Mouse (Mus musculus): ENCODE measurements around the gene Umad1.
A peak's percentile ranks its signal among the peaks of the same experiment; 100 is the strongest.
"Not testable (repeated sequence)": the region's sequence is repeated elsewhere in the genome, so short reads cannot be mapped to it uniquely, and the experiment has no call there.

The Umad1 gene

GRCm38 (mm10) chr6:8312554-8312953, 53.5 kb downstream of the Umad1 start:
- no peak for DNase-seq (ENCODE audit: low read depth, low spot score)

DNA sequence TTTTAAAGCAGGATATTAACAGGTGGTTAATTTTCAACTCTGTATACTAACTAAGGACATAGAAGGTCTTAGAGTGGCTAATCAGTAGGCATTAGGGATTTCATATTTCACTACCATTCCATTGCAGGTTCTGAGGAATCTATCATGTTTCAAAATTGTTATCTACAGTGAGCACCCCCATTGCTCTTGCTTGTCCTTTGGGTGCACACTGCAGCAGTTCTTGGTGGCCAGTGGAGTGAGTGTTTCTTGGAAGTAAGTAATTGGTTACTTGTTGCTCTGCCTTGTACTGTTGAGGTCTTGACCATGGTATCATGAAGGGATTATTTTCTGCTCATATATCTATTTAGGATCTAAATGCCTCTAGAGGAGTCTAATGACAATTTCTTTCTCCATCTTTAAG, 57.1 kb downstream of the Umad1 start:
- no peak for DNase-seq (ENCODE audit: low read depth, low spot score)

GRCm38 (mm10) chr6:8319591-8319990, 60.5 kb downstream of the Umad1 start:
- DNase-seq (ENCODE audit: low read depth, low spot score), result no peak

- DNase-seq (ENCODE audit: low read depth, low spot score), result not testable (repeated sequence)
Observed at GRCm38 (mm10) chr6:8331496-8331895, 72.4 kb downstream of the Umad1 start.

DNA sequence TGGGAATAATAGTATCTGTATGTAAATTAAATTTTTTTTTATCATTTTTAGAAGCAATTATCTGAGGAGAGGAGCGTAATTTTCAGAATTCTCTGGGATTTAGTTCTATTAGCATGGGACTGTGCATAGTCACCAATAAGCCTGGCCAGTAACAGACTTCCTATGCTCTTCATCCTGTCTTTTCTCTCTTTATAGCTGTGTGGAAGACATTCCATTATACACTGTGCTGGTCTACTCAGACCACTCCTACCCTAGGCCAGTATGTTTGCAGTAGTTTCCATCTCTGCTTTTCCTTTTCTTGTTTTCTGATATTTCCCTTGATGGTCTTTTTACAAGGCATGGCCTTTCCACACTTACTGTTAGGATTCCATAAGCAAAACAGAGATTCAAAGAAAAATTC, 74.3 kb downstream of the Umad1 start:
- no peak for DNase-seq (ENCODE audit: low read depth, low spot score)

DNA sequence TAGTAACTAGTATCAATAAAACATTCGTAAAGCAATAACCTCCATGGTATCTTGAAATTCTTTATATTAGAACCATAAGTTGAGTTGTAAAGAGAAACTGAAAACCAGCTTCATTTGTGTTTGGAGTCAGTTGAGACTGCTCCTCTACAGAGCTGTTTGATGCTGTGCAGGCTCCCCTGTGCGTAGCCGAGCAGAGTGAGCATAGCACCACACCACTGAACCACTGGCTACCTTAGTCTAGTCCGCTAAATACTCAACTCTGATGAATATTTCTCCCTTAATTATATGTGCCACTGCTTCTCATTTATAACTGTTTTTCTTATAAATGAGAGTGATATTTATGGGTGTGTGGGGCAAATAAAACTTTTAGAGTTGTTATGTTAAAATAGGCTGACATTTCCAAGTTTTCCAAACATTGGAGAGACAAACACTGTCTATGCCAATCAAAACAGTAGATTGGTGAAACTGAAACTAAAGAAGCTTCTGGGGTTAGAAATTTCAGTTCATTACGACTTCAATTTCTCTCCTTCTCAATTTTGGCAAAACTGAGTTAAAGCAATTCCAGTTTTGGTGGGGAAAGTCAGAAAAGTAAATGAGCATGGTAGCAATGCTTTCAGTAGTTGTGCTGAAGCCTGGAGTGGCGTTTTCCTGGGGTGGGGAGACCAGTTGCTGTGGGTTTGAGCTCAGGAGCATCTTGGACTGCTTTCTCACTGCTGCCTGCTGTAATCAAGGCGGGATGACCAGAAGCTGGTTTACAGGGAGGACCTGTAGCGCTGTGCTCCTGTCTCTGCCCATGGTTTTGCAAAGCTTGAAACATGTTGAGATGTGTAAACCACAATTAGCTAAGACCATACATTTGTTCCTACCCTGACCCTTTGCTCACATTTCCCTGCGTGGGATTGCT, 77.7 kb downstream of the Umad1 start:
- DNase-seq (ENCODE audit: low read depth, low spot score), result no peak

- no peak for DNase-seq (ENCODE audit: low read depth, low spot score)
Observed at GRCm38 (mm10) chr6:8339453-8339852, 80.4 kb downstream of the Umad1 start.

GRCm38 (mm10) chr6:8343271-8343670, 84.2 kb downstream of the Umad1 start:
- no peak for DNase-seq (ENCODE audit: low read depth, low spot score)

DNA sequence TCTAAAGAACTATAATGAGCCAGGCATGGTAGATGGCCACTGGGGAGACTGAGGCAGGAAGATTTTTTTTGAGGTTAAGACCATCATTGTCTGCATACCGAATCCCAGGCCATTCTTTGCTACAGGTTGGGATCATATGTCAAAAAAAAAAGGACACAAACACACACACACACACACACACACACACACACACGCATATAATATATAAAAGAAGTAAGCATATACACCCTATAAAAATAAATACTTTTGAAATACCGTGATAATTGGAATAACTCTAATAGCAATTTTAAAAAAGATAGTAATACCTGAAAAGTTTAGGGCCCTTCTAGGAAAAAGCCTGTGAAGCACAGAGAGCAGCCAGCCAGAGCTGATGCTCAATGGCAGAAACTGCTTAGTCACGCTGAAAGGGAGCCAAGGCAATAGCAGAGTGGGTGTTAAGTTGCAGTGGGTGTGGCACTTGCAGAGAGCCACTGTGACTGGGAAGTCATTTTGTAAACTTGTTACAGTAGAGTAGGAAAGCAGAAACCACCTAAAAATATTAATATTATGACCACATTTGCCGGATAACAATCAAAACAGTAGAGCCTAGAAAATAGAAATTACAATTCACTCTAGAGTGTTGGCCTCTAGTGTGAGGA, 86.2 kb downstream of the Umad1 start:
- peak; percentile 34 for DNase-seq (ENCODE audit: low read depth, low spot score)

DNA sequence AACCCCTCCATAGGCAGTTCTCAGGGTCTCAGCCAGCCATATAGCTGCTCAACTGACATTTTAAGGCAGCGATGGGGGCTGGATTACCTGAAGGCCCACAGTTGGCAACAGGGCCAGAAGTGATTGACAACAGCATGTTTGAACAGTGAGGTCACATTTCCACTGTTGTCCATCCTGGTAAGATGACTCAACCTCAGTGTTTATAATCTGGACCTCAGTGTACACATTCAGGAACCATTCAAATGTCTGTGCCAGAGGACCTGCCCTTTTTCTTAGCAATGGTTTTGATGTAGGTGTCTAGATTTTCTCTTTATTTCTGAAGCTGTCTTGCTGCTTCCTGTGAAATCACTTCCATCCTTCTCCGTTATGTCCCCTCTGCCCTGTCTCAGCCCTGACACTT, 88.1 kb downstream of the Umad1 start:
- DNase-seq (ENCODE audit: low read depth, low spot score), result no peak

DNA sequence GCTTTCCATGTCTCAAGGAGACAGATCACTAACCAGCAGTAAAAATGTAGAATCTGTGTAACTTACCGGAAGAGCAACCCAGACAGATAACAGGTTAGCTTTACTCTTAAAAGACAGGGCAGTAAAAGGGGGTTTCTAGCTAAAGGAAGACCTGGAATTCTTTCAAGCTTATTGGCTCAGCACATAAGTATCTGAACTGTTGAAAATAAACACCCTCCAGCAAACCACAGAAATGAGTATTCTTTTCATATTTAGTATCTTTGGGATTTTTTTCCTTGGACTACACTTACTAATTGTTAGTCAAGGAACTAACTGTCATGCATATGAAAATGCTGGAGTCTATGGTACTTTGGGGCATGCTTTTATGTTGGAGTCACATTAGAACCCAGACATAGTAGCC, 89.3 kb downstream of the Umad1 start:
- no peak for DNase-seq (ENCODE audit: low read depth, low spot score)

- DNase-seq (ENCODE audit: low read depth, low spot score), result no peak
Observed at GRCm38 (mm10) chr6:8349060-8349670, 90.1 kb downstream of the Umad1 start.

DNA sequence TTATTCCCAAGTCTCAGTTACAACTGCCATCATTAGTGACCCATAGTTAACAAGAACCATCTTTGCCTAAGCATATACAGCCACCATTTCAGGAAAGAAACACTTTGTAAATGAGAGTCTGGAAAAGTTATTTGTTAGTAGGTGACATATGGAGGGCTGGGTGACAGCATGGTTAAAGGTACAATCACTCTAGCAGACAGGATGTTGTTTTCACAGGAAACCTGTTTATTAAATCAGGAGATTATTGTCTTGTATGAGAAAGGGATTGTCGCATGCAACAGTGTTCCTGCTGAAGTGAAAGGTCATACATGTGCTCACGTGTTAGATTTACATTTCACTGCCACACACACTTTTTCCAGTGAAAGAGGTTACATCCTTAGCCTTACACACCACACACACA, 92.4 kb downstream of the Umad1 start:
- no peak for DNase-seq (ENCODE audit: low read depth, low spot score)

GRCm38 (mm10) chr6:8352533-8353168, 93.6 kb downstream of the Umad1 start:
- DNase-seq (ENCODE audit: low read depth, low spot score), result no peak

DNA sequence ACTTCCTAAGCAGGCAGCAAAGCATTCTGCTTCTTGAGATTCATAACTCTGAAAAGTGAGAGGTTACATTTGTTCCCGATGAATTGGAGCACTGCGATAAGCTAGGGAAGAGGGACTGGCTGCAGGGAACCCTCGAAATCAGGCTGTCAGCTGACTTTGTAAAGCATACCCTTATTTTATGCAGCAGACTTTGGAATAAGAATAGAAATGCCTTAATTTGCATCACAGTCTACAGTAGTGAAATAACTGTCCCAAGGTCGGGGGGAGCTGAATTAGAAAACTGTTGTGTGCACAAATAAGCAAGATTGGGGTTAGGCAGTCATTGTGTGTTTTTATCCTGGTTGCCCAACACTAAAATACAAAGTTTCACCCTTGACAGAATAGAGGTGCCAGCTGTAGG, 94.4 kb downstream of the Umad1 start:
- no peak for DNase-seq (ENCODE audit: low read depth, low spot score)

- DNase-seq (ENCODE audit: low read depth, low spot score), result no peak
Observed at GRCm38 (mm10) chr6:8354846-8355245, 95.8 kb downstream of the Umad1 start.

- no peak for DNase-seq (ENCODE audit: low read depth, low spot score)
Observed at GRCm38 (mm10) chr6:8358232-8358631, 99.1 kb downstream of the Umad1 start.

DNA sequence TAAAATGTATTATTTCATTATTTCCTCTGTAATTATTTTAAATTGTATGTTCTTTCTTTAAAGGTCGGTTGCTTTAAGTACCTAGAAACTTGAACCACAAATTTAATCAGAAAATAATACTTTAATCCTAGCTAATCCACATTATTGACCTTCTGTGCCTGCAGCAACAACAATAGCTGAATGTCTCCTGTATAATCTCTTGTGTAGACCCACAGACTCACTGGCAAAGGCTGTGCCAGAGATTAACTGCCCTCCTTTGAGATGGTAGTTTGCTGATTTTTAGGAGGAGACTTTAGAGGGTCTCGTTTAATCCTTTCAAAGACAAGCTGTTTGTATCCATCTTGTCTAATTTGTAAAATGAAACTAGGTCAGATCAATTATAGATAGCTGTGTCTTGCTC, 99.7 kb downstream of the Umad1 start:
- no peak for DNase-seq (ENCODE audit: low read depth, low spot score)

DNA sequence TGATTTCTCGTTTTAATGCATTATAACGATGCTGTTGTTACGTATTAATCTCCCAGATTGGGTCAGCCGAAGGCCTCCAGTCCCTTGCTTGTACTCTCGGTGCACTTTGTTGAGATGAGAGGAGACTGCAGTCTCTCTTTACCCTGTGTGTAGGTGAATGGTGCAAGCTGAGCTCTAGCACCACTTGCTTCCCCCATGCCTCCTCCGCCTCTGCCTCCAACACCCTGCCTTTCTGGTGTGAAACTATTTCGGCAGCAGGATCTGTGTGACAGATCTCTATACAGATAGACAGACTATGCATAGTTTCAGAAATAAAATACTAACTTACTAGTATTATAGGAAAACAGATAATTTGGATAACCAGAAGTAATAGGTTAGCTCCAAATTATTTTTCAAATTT, 101.7 kb downstream of the Umad1 start:
- no peak for DNase-seq (ENCODE audit: low read depth, low spot score)

GRCm38 (mm10) chr6:8364033-8364756, 105.1 kb downstream of the Umad1 start:
- DNase-seq (ENCODE audit: low read depth, low spot score), result no peak

- no peak for DNase-seq (ENCODE audit: low read depth, low spot score)
Observed at GRCm38 (mm10) chr6:8364757-8365150, 105.7 kb downstream of the Umad1 start.

- no peak for DNase-seq (ENCODE audit: low read depth, low spot score)
Observed at GRCm38 (mm10) chr6:8367675-8368074, 108.6 kb downstream of the Umad1 start.

Measured in WW6 (cell line).